Mouse (Mus musculus): ENCODE measurements around the gene Pdhb.

The Pdhb gene

GRCm38 (mm10) chr14:8172507-8173410 is at the start of gene Pdhb:
Gene Pdhb (minus strand): TSS chr14:8173025.
- DNase-seq (ENCODE audit: low spot score) = peak; percentile 98

- no peak for DNase-seq (ENCODE audit: low spot score)
These were observed 49.7 kb upstream of the Pdhb start for GRCm38 (mm10) chr14:8222561-8222960.

GRCm38 (mm10) chr14:8220912-8221311 is 48.1 kb upstream of the Pdhb start:
- DNase-seq (ENCODE audit: low spot score) = no peak

- no peak for DNase-seq (ENCODE audit: low spot score)
These were observed 47.5 kb upstream of the Pdhb start for GRCm38 (mm10) chr14:8220306-8220705.

- no peak for DNase-seq (ENCODE audit: low spot score)
These were observed 47.1 kb upstream of the Pdhb start for GRCm38 (mm10) chr14:8219876-8220275.

GRCm38 (mm10) chr14:8218730-8219380 is 46.0 kb upstream of the Pdhb start:
- DNase-seq (ENCODE audit: low spot score) = no peak

GRCm38 (mm10) chr14:8218238-8218637 is 45.4 kb upstream of the Pdhb start:
- no peak for DNase-seq (ENCODE audit: low spot score)

GRCm38 (mm10) chr14:8216100-8216499 is 43.3 kb upstream of the Pdhb start:
- no peak for DNase-seq (ENCODE audit: low spot score)

- DNase-seq (ENCODE audit: low spot score) = peak; percentile 33
These were observed 42.5 kb upstream of the Pdhb start for GRCm38 (mm10) chr14:8215208-8215778.

- DNase-seq (ENCODE audit: low spot score) = peak; percentile 61
These were observed 41.7 kb upstream of the Pdhb start for GRCm38 (mm10) chr14:8214299-8215207.

GRCm38 (mm10) chr14:8213803-8214224 is 41.0 kb upstream of the Pdhb start, which contains the start of gene Kctd6:
Gene Kctd6 (plus strand): TSS chr14:8214140.
- peak; percentile 94 for DNase-seq (ENCODE audit: low spot score)

GRCm38 (mm10) chr14:8212996-8213395 is 40.2 kb upstream of the Pdhb start:
- no peak for DNase-seq (ENCODE audit: low spot score)

- no peak for DNase-seq (ENCODE audit: low spot score)
These were observed 37.1 kb upstream of the Pdhb start for GRCm38 (mm10) chr14:8209896-8210295.

- peak; percentile 56 for DNase-seq (ENCODE audit: low spot score)
These were observed 36.1 kb upstream of the Pdhb start for GRCm38 (mm10) chr14:8208876-8209275.

GRCm38 (mm10) chr14:8207543-8207942 is 34.7 kb upstream of the Pdhb start:
- DNase-seq (ENCODE audit: low spot score) = no peak

- no peak for DNase-seq (ENCODE audit: low spot score)
These were observed 34.3 kb upstream of the Pdhb start for GRCm38 (mm10) chr14:8207105-8207504.

GRCm38 (mm10) chr14:8206179-8206910 is 33.5 kb upstream of the Pdhb start:
- no peak for DNase-seq (ENCODE audit: low spot score)

- DNase-seq (ENCODE audit: low spot score) = no peak
These were observed 28.9 kb upstream of the Pdhb start for GRCm38 (mm10) chr14:8201715-8202114.

GRCm38 (mm10) chr14:8200769-8201168 is 27.9 kb upstream of the Pdhb start:
- no peak for DNase-seq (ENCODE audit: low spot score)

GRCm38 (mm10) chr14:8192727-8193126 is 19.9 kb upstream of the Pdhb start:
- no peak for DNase-seq (ENCODE audit: low spot score)

- DNase-seq (ENCODE audit: low spot score) = no peak
These were observed 18.6 kb upstream of the Pdhb start for GRCm38 (mm10) chr14:8191331-8191965.
